In the genomic region with DNA sequence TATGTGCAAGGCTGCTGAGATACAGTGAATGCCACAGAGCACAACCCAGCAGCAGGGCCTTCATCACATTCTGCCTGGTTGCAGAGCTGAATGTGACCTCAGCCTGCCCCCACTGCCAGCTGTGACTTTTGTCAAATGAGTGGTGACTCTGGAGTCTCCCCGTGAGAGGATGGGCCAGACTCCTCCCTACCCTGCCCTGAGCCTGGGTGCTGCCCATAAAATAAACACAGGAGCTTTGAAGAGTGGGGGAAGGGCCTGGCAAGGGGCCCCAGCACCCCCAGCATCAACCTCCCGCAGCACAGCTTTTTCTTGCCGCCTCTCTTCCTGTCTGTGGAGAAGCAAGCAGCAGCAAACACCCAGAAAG, we compare ENCODE assay signal across 12 mouse cellular contexts.
DNase-seq lines count a peak whose midpoint lies in the region; ATAC-seq lines count a peak whose summit lies in the region.
"Had no signal": no experiment of that assay in that cellular context is flagged by ENCODE, and none has a peak within 500 bp of the region (broad histone marks: within the 10 kb centered on the region; RNA-seq: fewer than 3 reads in every experiment).

No protein-coding gene starts in this region.

- H3K27ac ChIP-seq in liver, embryonic 13.5 days: 0 out of 2 replicates have a peak overlapping the region, but pooled peaks have one; percentile 9
- no peak overlapping the region for H3K27ac ChIP-seq in embryonic facial prominence, embryonic 11.5 days (replicated peaks; ENCODE audit: low read depth, low read length)
- peak overlapping the region; percentile 55; the same call in 1 of the 2 replicates for H3K27ac ChIP-seq in hindbrain, embryonic 12.5 days
- peak overlapping the region; percentile 3; the same call in 1 of the 2 replicates for H3K27ac ChIP-seq in neural tube, embryonic 12.5 days

- H3K27me3 ChIP-seq in liver, embryonic 13.5 days: no peaks in the 10 kb centered on the region
- H3K27me3 ChIP-seq in embryonic facial prominence, embryonic 11.5 days (ENCODE audit: control insufficient read depth, insufficient read depth, low read length): no peaks in the 10 kb centered on the region
- no peaks in the 10 kb centered on the region for H3K27me3 ChIP-seq in hindbrain, embryonic 12.5 days
- H3K27me3 ChIP-seq in neural tube, embryonic 12.5 days (replicated peaks): no peaks in the 10 kb centered on the region

- 43% methylated on average over 3 of the region's 3 CpGs for WGBS in liver, embryonic 13.5 days (ENCODE audit: insufficient replicate concordance)
- WGBS in embryonic facial prominence, embryonic 11.5 days: 48% methylated on average over 3 of the region's 3 CpGs
- WGBS in hindbrain, embryonic 12.5 days: 38% methylated on average over 3 of the region's 3 CpGs
- WGBS in neural tube, embryonic 12.5 days: 16% methylated on average over 3 of the region's 3 CpGs

- no peak overlapping the region for H3K9ac ChIP-seq in liver, embryonic 13.5 days
- peak overlapping the region; percentile 15; the same call in 1 of the 2 replicates for H3K9ac ChIP-seq in embryonic facial prominence, embryonic 11.5 days (replicated peaks; ENCODE audit: low read length)
- no peak overlapping the region for H3K9ac ChIP-seq in hindbrain, embryonic 12.5 days
- H3K9ac ChIP-seq in neural tube, embryonic 12.5 days: 0 out of 2 replicates have a peak overlapping the region, but pooled peaks have one; percentile 14

- no peak for ATAC-seq in liver, embryonic 13.5 days (ENCODE audit: low read depth)
- ATAC-seq in embryonic facial prominence, embryonic 11.5 days (replicated peaks; ENCODE audit: insufficient number of reproducible peaks, low FRiP score, low TSS enrichment, low read depth): no peak
- no peak for ATAC-seq in hindbrain, embryonic 12.5 days (ENCODE audit: low FRiP score)
- ATAC-seq in neural tube, embryonic 12.5 days (ENCODE audit: low FRiP score, low read depth): peak; percentile 58; the same call in 1 of the 2 replicates
- ATAC-seq in monocyte, adult 5-6 weeks (replicated peaks; ENCODE audit: insufficient number of reproducible peaks, low FRiP score, low TSS enrichment, poor library complexity, severe bottlenecking): no peak

- no peaks in the 10 kb centered on the region for H3K36me3 ChIP-seq in liver, embryonic 13.5 days
- H3K36me3 ChIP-seq in embryonic facial prominence, embryonic 11.5 days (replicated peaks; ENCODE audit: control insufficient read depth, insufficient read depth, low read depth, low read length): no peaks in the 10 kb centered on the region
- H3K36me3 ChIP-seq in hindbrain, embryonic 12.5 days: 0 out of 2 replicates have a peak, but pooled peaks cover 6% of the 10 kb centered on the region
- peaks cover 4% of the 10 kb centered on the region; the same call in 1 of the 2 replicates for H3K36me3 ChIP-seq in neural tube, embryonic 12.5 days

- H3K4me2 ChIP-seq in liver, embryonic 13.5 days: no peak overlapping the region
- no peak overlapping the region for H3K4me2 ChIP-seq in embryonic facial prominence, embryonic 11.5 days (ENCODE audit: low read depth, low read length)
- no peak overlapping the region for H3K4me2 ChIP-seq in hindbrain, embryonic 12.5 days (replicated peaks)
- no peak overlapping the region for H3K4me2 ChIP-seq in neural tube, embryonic 12.5 days (replicated peaks)

- H3K4me3 ChIP-seq in liver, embryonic 13.5 days (replicated peaks): no peak overlapping the region
- no peak overlapping the region for H3K4me3 ChIP-seq in embryonic facial prominence, embryonic 11.5 days (ENCODE audit: low read depth, low read length)
- no peak overlapping the region for H3K4me3 ChIP-seq in hindbrain, embryonic 12.5 days
- H3K4me3 ChIP-seq in neural tube, embryonic 12.5 days: no peak overlapping the region

- no peaks in the 10 kb centered on the region for H3K9me3 ChIP-seq in liver, embryonic 13.5 days (replicated peaks)
- H3K9me3 ChIP-seq in embryonic facial prominence, embryonic 11.5 days (replicated peaks; ENCODE audit: control insufficient read depth, low read length): no peaks in the 10 kb centered on the region
- H3K9me3 ChIP-seq in hindbrain, embryonic 12.5 days (replicated peaks): no peaks in the 10 kb centered on the region
- no peaks in the 10 kb centered on the region for H3K9me3 ChIP-seq in neural tube, embryonic 12.5 days
- H3K9me3 ChIP-seq: G1E had no signal

- H3K4me1 ChIP-seq in liver, embryonic 13.5 days (replicated peaks): peaks cover 5% of the 10 kb centered on the region; the same call in 1 of the 2 replicates
- H3K4me1 ChIP-seq in embryonic facial prominence, embryonic 11.5 days (ENCODE audit: control insufficient read depth, insufficient read depth, low read length): no peaks in the 10 kb centered on the region
- peaks cover 18% of the 10 kb centered on the region for H3K4me1 ChIP-seq in hindbrain, embryonic 12.5 days
- peaks cover 31% of the 10 kb centered on the region for H3K4me1 ChIP-seq in neural tube, embryonic 12.5 days

- DNase-seq in liver, embryonic 13.5 days: no peak
- DNase-seq in liver: no peak
- DNase-seq in embryonic facial prominence, embryonic 11.5 days (ENCODE audit: low spot score): no peak
- DNase-seq in spleen, postnatal 36 days (ENCODE audit: low spot score in 2 of 2): no peak
- no peak for DNase-seq in adrenal gland, postnatal 14 days
- DNase-seq: adrenal gland, adult 2 months; cerebellum, adult 9-10 months; layer of hippocampus, adult 9-11 months had no signal

Comparison
In these comparisons a context has a peak if more than half of its experiments do, and no peak if none do; other contexts are left out.
1. H3K9ac ChIP-seq: peak in embryonic facial prominence, embryonic 11.5 days (single experiment) and neural tube, embryonic 12.5 days (single experiment); none in liver, embryonic 13.5 days (single experiment) and hindbrain, embryonic 12.5 days (single experiment).